Mouse (Mus musculus) kidney, postnatal 36 days (tissue): Measurements from ENCODE around the gene Tspan3.

Source experiments
- DNase-seq, 2 experiments: peaks; one replicate each; pipeline ENCODE4 v3.0.0; 2021 to 2022; ENCODE audit warnings: mixed read lengths in 2 of 2

Gene Tspan3

DNA sequence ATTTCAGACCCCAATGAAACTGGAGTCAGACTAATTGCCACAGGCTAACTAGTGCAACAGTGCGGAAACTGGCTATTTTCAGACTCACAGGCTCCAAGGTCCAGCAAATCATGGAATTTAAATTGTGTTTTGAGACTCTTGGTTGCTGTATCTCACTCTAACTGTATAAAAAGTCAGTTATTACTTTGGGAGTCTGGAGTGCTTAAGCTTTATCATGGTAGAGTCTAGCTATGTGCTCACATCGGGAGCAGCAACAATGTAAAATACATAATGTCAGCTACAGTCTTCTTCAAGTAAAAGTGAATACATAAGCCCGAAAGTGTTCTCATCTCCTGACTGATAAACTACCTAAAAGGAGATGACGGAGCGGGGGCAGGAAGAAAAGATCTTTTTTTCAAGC, 10.7 kb downstream of the Tspan3 start:
- DNase-seq, result peak in 1 of 2 experiments; percentile 42

DNA sequence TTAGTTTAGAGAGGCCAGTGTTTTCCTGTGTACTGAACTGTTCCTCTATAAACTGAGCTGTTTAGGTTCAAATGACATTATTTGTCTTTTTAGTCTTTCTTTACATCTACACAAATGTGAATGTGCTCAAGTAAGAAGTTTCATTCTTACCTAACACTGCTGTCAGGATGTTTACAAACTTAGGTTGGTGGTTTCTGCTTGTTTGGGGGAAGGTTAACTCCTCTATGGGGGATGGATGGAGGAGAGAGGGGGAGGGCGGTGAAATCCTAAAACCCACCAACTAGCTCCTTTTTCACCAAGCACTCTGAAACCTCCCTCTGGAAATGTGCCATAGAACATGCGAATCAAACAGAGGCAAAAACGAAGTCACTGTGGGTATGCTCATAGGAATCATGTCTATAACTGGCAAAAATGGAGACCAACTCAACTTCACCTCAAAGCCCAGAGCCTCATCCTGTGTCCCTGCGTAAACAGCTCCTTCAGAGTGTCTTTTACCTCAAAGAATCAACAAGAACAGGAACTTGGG, 12.7 kb downstream of the Tspan3 start:
- no peak for DNase-seq

DNA sequence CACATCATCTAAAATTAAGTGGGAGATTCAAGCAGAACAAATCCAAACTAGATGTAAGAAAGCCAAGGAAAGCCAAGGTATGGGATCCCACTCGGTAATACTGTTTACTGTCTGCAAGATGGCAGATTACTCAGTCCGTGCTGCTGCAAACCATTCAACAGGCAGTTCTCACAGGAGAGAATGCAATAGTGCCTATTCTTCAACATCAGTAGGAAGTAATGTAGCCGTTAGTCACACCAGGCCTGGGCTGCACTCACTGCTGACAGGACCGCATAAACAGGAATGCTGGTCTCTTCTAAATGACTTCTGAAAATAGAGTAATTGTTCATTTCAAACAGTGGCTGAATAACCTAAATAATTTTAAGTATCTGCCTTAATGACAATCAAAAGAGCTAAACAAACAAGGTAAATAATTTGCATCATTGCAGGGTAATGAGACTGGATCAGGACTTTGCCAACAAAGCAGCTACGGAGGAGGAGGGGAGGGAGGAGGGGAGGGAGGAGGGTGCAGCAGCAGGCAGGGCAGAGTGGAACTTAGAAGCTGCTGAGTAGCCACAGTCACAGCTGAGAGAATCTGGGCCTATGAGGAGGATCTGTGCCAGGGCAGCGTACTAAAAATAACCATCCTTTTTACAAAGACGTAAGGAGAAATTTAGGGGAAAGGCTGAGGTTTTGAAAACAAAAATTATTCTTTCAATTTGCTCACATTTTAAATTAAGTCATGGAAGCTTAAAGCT, 13.4 kb downstream of the Tspan3 start:
- DNase-seq, result peak; percentile 77 to 83

DNA sequence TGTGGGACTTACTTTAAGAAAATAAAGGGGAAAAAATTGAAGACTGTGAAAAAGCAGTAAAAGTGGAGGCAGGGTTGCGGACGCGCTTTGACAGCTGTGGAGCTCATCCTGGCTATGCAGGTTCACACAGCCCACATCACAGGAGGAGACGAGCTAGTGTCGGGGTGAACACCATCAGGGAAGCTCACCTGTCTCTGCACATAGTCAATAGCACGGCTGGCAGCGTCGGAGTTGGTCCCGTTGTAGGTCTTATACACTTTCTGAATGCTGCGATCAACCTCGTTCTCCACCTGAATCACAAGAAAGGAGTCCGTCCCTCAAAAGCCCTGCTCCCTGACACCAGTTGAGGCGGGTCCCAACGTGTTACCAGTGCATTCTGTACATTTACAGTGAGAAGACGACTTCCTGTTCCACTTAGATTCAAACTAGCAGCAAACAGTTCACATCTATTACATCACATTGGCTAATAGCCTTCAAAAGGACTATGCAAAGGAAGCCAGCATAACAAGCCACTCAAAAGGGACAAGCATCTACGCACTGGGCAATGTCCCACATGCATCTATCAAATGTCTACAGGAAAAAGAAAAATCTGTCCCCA, 18.9 kb downstream of the Tspan3 start:
- no peak for DNase-seq

DNA sequence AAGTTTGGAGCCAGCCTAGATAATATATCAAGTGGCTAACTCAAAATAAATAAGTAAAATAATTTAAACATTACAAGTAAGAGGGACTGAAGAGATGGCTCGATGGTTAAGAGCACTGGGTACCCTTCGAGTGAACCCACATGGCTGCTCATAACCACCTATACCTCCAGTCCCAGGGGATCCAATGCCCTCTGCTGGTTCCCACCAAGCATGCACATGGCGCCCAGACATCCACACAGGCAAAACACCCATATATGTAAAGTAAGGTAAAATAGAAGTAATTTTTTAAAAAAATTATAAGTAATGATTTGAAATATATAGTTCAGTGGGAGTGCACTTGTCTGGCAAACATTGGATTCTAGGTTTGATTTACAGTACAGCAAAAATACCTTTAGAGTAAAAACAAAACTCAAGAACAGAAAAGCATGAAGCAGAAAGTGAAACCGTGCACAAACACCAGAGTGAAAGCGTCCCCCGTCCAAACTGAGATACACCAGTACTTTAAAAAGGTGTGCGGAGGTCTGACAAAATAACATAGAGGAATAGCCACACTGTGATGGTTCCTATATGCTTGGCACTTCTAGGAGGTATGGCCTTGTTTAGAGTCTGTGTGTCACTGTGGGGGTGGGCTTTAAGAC, 20.8 kb downstream of the Tspan3 start:
- no peak for DNase-seq

DNA sequence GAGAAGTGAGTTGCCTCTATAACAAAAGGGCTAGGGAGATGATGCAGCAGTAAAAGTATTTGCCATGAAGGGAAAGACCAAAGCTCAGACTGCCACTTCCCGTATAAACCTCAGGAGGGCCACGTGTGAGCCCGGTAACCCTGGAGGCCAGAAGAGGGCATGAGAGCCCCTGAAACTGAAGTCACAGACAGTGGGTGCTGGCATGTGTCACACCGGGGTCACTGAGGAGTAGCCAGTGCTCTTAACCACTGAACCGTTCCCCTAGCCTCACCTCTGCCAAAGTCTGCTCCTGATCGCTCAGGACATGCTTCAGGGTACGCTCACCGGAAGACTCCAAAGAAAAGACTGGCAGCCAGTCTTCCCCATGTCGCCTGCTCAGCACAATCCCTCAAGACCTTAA, 23.5 kb downstream of the Tspan3 start:
- DNase-seq, result peak; percentile 75 to 87

DNA sequence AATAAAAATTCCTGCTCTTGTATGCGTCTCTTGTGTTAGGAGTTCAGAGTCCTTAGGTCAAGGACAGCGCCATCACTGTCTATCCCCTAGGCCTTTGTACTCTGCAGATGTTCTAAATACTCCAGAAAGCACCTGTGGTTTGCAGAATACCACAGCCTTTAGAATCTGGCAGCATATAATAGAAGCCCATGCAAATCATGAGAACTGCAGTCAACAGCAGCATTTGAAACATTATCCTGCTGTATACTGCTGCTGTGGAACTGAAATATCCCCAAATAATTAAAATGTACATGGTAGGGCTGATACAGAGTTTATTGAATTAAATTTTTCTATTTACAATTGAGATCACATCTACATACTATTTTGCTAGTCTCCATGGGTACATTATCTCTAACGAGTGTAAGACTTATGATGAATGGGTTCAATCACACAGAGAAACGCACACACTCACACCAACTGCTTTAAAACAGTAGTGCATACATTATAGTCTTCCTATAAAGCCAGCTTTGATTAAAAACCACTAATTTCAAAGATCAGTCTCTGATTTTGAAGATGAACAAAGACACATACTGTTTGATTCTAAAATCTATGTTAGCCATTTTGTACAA, 29.6 kb downstream of the Tspan3 start:
- no peak for DNase-seq

DNA sequence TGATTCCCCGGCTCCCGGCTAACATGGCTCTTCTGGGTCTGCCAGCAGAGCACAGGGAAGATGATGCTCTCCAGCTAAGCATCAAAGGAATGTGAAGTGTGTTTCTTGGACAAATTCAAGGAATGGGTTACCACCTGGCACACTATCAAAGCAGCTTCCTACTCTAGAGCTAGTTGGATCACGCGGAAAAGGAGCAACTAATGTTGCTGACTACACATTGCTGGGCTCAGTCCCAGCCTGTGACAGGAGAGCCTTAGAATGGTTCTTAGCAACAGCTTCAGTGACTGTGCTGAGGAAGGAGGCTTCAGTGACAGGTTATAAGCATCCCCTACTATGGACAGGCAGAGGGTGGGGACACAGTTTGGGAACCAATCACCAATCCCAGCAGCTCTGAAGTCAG, 30.7 kb downstream of the Tspan3 start:
- no peak for DNase-seq

DNA sequence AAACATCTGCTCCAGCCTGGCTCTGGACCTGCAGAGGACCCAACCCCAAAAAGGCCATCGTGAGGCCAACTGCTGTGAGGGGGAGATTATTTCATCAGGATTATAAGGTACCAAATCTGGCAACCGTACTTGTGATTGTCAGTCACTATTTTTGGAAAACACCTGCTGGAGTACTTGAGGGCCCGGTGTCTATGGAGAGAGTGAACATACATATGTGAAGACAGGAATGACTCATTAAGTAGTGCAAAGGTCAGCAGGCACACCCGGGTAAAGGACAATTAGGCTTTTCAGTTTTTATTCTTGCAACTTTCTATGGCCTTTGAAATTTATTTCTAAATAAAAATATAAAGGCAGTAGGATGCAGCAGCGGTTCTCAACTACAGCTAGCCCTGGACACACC, 31.3 kb downstream of the Tspan3 start:
- DNase-seq, result no peak

DNA sequence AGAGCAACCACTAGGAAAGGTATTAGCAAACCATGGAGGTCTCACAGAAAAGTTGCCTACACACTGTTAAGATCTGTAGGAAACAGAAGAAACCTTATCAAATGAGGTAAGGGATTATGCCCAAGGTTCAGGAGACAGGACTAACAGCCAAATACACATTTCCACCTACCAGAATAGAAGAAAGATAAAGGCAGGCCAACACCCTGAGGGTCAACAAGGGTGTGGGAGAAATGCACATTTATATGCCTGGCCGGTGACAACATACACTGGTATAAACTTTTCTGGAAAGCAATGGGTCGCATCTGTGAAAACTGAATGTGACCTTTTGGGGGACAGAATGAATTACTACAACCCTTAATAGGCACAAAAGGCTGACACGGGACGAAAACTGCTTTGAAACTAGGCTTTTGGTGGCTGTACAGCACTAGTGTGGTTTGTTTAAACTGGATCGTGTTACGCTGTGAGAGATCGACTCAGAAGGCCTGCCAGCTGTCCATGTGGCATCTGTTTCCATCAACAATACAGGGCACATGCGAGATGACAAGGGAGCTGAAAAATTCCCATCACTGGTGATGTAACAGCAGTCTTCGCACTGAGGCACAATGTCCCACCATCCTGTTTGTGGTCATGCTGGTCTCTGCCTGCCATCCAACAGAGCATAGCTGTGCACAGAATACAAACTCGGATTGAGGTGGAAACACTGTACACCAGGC, 33.3 kb downstream of the Tspan3 start:
- no peak for DNase-seq

DNA sequence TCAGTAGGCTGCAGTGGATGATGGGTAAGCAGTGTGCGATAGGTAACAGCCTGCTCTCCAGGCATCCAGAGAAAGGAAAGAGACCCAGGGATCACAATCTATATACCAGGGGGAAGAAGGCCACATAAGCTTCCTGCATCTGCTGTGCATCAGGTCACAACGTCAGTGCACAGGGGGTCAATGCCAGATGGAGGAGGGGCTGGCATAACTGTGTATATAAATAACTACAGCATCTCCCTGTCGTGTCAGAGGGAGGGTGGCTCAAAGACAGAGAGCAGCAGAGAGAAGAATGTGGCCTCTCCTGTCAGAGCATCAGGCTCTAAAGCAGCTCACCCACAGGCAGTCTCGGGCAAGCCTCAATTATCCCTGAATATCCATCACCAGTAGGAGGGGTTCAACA, 34.7 kb downstream of the Tspan3 start:
- no peak for DNase-seq

DNA sequence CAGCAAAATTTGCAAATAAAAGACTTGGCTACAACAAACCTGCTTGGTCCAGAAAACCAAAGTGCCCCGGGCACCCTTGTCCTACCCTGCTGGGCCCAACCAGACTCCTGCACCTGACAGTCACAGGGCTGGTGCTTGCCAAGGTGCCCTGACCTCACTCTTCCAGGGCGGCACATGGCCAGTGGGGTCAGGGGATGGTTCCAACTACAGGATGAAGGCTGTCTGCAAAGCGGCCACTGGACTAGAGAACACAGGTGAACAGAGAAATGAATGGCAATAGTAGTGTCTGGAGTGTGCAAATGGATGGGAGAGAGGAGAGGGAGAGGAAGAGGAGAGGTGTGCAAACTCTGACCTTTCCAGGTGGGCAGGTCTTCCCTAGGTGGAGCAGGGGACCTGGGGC, 35.3 kb downstream of the Tspan3 start:
- peak; percentile 26 to 41 for DNase-seq

DNA sequence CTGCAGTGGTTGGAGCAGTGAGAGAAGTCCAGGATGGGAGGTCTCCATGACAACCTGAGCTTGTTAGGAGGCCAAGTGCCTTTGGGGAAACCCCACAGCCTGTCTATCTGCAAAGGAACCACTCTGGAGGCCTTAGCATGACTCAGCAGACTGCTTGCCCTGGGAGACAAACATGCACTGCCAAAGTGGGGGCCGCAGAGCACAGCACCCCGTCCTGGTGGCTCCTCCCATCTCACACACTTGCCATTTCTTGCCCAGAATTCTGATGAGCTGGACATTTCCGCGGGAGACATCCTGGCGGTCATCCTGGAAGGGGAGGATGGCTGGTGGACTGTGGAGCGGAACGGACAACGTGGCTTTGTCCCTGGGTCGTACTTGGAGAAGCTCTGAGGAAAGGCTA, 36.9 kb downstream of the Tspan3 start:
- DNase-seq, result peak; percentile 63 to 67

DNA sequence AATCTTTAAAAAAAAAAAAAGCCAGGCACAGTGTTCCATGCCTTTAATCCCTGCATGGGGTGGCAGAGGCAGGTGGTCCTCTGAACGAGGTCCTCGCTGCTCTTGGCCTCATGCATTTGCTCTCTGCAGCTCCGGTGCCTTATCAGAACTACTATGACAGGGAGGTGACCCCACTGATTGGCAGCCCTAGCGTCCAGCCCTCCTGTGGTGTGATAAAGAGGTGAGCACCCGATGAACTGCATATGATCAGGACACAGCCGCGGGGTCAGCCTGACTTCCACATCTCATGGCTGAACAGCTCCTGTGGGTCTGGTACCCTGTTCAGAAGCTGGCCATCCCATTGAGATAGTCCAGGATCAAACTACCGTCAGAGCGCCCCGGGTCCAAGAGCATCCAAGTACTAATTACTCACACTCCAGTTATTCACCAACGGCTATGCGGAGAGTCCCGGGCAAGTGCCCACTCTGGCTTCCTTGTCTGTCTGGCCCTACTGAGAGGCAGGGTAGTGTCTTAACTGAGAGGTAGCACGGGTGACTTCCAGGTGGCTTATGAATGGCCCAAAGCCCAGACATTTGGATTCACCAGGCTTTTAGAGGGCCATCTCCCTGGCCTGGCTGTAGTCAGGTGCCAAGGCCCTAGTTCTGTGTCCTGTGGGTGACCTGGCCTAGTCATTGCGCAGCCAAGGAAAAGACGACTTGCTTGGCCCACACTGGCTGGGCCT, 38.7 kb downstream of the Tspan3 start:
- DNase-seq, result no peak

DNA sequence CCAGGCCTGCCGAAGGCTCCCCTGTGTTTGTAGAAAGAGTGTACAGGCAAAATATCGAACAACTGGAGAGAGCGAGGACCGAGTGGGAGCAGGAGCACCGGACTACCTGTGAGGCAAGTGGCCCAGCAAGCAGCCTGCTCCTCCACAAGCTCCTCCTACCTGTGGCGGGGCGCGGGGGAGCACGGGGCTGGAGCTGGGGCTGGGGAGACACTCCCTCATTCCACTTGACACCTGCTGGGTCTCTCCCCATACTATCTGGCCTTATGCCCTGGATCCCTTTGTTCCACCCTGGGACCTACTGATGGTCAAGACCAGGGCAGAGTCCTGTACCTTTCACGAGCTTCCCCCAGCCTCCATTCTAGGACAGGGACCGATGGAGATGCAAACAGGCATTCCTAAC, 40.7 kb downstream of the Tspan3 start:
- DNase-seq, result no peak

DNA sequence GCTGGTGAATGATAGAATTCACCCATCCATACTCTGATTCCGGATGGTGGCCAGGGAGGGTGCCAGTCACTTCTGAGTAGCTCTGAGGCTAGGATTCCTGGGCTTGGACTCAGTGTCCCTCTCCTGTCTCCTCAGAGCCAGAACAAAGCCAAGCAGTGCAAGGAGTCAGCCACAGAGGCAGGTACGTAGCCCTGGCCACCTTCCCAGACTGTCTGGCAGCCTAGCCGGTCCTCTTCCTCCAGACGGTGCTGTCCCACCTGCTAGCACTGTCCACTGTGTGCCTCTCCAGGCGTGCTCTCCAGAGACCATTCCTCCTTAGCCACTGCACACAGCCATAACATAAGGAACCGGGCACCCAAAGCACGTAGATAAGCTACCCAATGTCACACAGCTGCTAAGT, 41.7 kb downstream of the Tspan3 start:
- peak in 1 of 2 experiments; percentile 23 for DNase-seq

DNA sequence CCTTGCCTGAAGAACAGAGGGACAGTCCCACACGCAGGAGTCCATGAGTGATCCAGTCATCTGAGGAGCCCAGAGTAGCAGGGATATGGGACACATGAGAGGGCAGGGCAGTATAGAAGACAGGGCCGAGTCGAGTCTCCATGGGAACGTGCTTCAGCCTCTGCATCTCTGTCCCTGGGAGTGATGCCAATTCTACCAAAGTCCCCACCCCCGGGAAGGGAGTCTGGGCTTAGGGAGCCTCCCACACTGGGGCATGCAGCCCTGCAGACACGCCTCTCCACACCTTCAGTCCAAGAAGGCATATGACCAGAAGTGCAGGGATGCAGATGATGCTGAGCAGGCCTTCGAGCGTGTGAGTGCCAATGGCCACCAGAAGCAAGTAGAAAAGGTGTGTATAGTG, 42.3 kb downstream of the Tspan3 start:
- peak; percentile 25 to 43 for DNase-seq

DNA sequence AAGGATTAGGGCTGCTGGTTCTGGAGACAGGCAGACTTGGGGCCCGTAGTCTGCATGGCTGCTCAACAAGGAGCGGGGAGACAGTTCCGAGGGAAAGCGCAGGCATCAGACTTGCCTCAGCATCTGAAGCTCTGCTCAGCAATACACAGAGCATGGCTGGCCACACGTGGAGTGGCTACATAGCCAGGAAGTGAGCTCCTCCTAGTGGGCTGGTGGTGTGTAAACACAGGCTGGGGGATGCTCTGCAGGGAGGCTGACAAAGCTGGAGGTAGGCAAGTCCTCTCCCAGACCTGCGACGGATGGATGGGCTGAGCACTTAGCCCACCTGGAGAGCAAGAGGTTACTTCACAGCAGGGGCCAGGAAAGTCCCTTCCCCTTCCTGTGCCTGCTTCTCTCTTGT, 44.2 kb downstream of the Tspan3 start:
- DNase-seq, result peak; percentile 45 to 70

DNA sequence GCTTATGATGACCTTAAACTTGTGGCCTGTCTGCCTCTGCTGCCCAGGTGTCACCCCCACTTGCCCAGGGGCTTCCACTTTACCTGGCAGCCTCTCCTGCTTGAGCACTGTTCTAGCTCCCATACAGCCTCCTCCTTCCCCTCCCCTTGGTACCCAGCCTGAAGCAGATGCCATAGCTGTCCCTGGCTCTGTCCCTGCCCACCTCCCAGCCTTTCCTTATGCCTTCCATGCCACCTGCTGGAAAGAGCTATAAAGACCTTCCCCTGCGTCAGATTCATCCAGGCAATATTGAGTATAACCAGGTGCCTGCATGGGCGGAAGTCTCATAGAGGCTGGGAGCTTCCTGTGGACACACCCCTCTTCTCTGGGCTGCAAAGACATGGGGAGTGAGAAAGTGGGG, 45.6 kb downstream of the Tspan3 start:
- no peak for DNase-seq

DNA sequence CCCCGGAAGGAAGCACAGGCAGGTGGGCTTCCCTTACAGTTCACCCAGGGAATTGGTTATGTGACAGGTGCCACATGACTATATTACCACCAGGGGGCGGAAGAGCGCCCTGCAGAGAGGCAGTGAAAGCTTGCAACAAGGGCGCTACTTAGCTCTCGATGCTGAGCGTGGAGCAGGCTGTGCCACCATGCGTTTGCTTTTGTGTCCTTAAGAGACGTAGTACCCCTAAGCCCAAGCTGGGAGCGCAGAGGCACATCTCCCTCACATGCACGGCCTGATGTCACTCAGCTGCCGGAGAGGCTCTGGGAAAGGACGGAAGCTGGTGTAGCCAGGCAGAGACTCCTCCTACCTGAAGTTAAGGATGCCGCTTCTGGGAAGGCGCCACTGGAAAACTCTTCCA, 46.7 kb downstream of the Tspan3 start:
- peak; percentile 63 to 82 for DNase-seq

DNA sequence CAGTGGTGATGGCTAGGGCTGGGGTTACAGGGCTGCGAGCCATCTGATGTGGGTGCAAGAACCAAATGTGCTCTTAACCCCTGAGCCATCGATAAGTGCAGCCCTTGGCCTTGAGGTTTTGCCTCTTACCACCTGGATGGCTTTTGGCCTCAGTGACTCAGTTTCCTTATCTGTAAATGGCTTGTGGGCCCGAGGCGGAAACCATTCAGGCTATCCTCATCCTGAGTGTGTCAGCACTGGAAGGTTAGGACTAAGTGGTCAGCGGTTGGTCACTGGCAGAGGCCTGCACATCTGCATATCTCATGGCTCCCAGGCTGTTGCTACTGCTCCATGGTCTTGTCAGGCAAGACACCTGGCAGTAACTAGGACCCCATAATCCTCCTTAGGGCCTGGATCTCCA, 47.2 kb downstream of the Tspan3 start:
- no peak for DNase-seq

DNA sequence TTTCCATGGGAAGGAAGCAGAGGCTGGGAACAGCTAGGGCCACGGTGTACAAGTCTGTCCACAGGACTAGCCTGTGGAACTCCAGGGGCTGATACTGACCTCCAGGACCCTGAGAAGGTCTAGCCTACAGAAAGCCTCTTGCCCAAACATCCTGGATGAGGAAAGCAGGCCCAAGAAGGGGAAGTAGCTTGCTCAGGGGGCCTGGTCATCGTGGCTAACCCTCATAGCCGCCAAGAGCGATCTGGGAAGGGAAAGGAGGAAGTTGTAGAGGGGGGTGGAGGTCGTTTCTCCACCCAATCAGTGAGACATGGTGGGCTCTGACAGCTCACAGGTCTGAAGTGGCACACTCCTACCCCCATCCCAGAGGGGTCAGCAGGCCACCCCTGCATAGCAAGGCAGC, 57.1 kb downstream of the Tspan3 start:
- no peak for DNase-seq
